Mouse (Mus musculus): ENCODE results near the gene Gnb1. TPM values are rescaled to one million over a fixed set of nuclear protein-coding genes. Genes with fewer than 3 reads are reported as not detected.
A peak's percentile ranks its signal among the peaks of the same experiment; 100 is the strongest.

Gene Gnb1
- polyA plus RNA-seq, 1 experiment: 541 TPM

DNA sequence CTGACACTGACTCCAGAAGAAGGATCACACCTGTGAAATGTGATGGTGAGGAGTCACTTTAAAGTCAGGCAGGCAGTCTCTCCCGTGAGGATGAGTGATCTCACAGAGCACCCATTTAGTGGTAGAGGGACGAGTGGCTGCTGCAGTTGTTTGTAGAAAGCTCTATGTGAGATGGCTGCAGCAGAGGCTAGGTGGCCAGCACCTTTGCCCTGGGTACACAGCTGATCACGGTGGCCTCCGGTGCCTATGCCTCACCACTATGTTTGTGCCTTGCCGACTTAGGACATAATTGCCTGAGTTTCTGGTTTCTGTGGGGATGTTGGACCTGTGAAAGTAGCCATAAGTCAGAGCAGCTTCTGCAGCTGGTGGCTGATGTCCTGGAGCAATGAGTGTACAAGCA lies 86.6 kb downstream of the Gnb1 start:
- Histone ChIP-seq H3K9ac (ENCODE audit: low read depth, poor library complexity, severe bottlenecking) (no peak overlapping the region), H3K36me3 (ENCODE audit: control insufficient read depth, insufficient read depth, low read length, poor library complexity, severe bottlenecking) (peaks cover 9% of the 10 kb centered on the region), H3K4me1 (ENCODE audit: control insufficient read depth, insufficient read depth, low read length) (no peaks in the 10 kb centered on the region), H3K27me3 (ENCODE audit: control insufficient read depth, insufficient read depth, low read length, poor library complexity, severe bottlenecking) (no peaks in the 10 kb centered on the region), H3K4me3 (ENCODE audit: low read depth, low read length) (no peak overlapping the region), H3K9me3 (replicated peaks; ENCODE audit: control insufficient read depth, insufficient read depth, low read length, poor library complexity, severe bottlenecking) (no peaks in the 10 kb centered on the region), H3K27ac (ENCODE audit: insufficient read depth, low read length) (no peak overlapping the region)
- TF ChIP-seq CTCF (IDR thresholded peaks at IDR 0.05; ENCODE audit: low read depth, low read length) (no peak), POLR2A (IDR thresholded peaks at IDR 0.05; ENCODE audit: insufficient read depth, low read length) (no peak), EP300 (IDR thresholded peaks at IDR 0.05; ENCODE audit: insufficient read depth, low read depth, low read length) (no peak)

DNA sequence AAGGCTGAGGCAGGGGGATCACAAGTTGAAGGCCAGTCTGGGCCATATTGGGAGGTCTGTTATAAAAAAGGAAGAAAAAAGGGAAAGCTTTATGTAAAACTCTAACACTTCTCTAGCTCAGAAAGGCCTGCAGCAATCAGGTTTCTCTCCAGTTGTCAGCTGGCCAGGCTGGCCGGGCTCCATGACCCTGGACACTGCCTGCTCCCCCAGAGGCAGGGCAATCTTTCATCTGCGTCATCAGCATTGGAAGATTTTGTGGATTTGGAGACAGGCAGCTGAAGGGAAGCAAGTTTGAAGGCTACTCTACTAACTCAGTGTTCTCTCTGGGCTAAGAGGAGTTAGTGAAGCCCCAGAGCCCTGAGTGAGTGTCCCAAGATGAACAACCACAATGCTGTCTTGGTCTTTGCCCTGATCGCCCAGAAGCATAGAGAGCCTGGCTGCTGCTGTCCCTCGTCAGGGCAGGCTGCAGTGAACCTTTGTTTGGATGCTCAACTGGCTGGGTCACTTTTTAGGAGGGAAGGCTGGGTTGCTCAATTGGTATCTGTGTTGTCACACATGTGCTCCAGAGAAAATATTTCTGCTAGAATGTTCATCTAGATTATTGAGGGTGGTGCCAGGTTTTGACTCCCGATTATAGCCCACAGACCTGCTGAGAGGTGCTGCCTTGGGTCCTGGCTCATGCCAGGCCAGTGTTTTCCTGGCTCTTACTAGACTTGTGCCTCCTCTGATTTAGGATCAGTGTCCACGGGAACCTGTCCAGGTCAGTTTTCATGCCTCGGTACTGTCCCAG lies 87.4 kb downstream of the Gnb1 start:
- TF ChIP-seq CTCF (IDR thresholded peaks at IDR 0.05; ENCODE audit: low read depth, low read length) (no peak), POLR2A (IDR thresholded peaks at IDR 0.05; ENCODE audit: insufficient read depth, low read length) (no peak), EP300 (IDR thresholded peaks at IDR 0.05; ENCODE audit: insufficient read depth, low read depth, low read length) (no peak)
- no peak overlapping the region for H3K4me3 ChIP-seq (ENCODE audit: low read depth, low read length)
- no peak overlapping the region for H3K9ac ChIP-seq (ENCODE audit: low read depth, poor library complexity, severe bottlenecking)
- no peaks in the 10 kb centered on the region for H3K9me3 ChIP-seq (replicated peaks; ENCODE audit: control insufficient read depth, insufficient read depth, low read length, poor library complexity, severe bottlenecking)
- no peak overlapping the region for H3K27ac ChIP-seq (ENCODE audit: insufficient read depth, low read length)
- H3K36me3 ChIP-seq (ENCODE audit: control insufficient read depth, insufficient read depth, low read length, poor library complexity, severe bottlenecking): peaks cover 12% of the 10 kb centered on the region
- H3K27me3 ChIP-seq (ENCODE audit: control insufficient read depth, insufficient read depth, low read length, poor library complexity, severe bottlenecking): no peaks in the 10 kb centered on the region
- H3K4me1 ChIP-seq (ENCODE audit: control insufficient read depth, insufficient read depth, low read length): no peaks in the 10 kb centered on the region

GRCm38 (mm10) chr4:155580420-155580819 lies 89.3 kb downstream of the Gnb1 start:
- peaks cover 24% of the 10 kb centered on the region for H3K36me3 ChIP-seq (ENCODE audit: control insufficient read depth, insufficient read depth, low read length, poor library complexity, severe bottlenecking)
- no peak overlapping the region for H3K4me3 ChIP-seq (ENCODE audit: low read depth, low read length)
- no peak overlapping the region for H3K9ac ChIP-seq (ENCODE audit: low read depth, poor library complexity, severe bottlenecking)
- TF ChIP-seq EP300 (IDR thresholded peaks at IDR 0.05; ENCODE audit: insufficient read depth, low read depth, low read length) (no peak), CTCF (IDR thresholded peaks at IDR 0.05; ENCODE audit: low read depth, low read length) (peak; percentile 61), POLR2A (IDR thresholded peaks at IDR 0.05; ENCODE audit: insufficient read depth, low read length) (no peak)
- no peaks in the 10 kb centered on the region for H3K4me1 ChIP-seq (ENCODE audit: control insufficient read depth, insufficient read depth, low read length)
- no peaks in the 10 kb centered on the region for H3K27me3 ChIP-seq (ENCODE audit: control insufficient read depth, insufficient read depth, low read length, poor library complexity, severe bottlenecking)
- H3K9me3 ChIP-seq (replicated peaks; ENCODE audit: control insufficient read depth, insufficient read depth, low read length, poor library complexity, severe bottlenecking): no peaks in the 10 kb centered on the region
- H3K27ac ChIP-seq (ENCODE audit: insufficient read depth, low read length): no peak overlapping the region

- Histone ChIP-seq H3K4me1 (ENCODE audit: control insufficient read depth, insufficient read depth, low read length) (no peaks in the 10 kb centered on the region), H3K27me3 (ENCODE audit: control insufficient read depth, insufficient read depth, low read length, poor library complexity, severe bottlenecking) (no peaks in the 10 kb centered on the region), H3K4me3 (ENCODE audit: low read depth, low read length) (no peak overlapping the region), H3K9me3 (replicated peaks; ENCODE audit: control insufficient read depth, insufficient read depth, low read length, poor library complexity, severe bottlenecking) (no peaks in the 10 kb centered on the region), H3K9ac (ENCODE audit: low read depth, poor library complexity, severe bottlenecking) (no peak overlapping the region), H3K36me3 (ENCODE audit: control insufficient read depth, insufficient read depth, low read length, poor library complexity, severe bottlenecking) (peaks cover 26% of the 10 kb centered on the region), H3K27ac (ENCODE audit: insufficient read depth, low read length) (no peak overlapping the region)
- TF ChIP-seq CTCF (IDR thresholded peaks at IDR 0.05; ENCODE audit: low read depth, low read length) (no peak), EP300 (IDR thresholded peaks at IDR 0.05; ENCODE audit: insufficient read depth, low read depth, low read length) (no peak), POLR2A (IDR thresholded peaks at IDR 0.05; ENCODE audit: insufficient read depth, low read length) (no peak)
Measured at GRCm38 (mm10) chr4:155582279-155582905, 91.2 kb downstream of the Gnb1 start.

- H3K9ac ChIP-seq (ENCODE audit: low read depth, poor library complexity, severe bottlenecking): no peak overlapping the region
- H3K36me3 ChIP-seq (ENCODE audit: control insufficient read depth, insufficient read depth, low read length, poor library complexity, severe bottlenecking): peaks cover 17% of the 10 kb centered on the region; the same call in 1 of the 2 replicates
- H3K27me3 ChIP-seq (ENCODE audit: control insufficient read depth, insufficient read depth, low read length, poor library complexity, severe bottlenecking): no peaks in the 10 kb centered on the region
- no peaks in the 10 kb centered on the region for H3K4me1 ChIP-seq (ENCODE audit: control insufficient read depth, insufficient read depth, low read length)
- no peak overlapping the region for H3K4me3 ChIP-seq (ENCODE audit: low read depth, low read length)
- no peak for TF ChIP-seq EP300 (IDR thresholded peaks at IDR 0.05; ENCODE audit: insufficient read depth, low read depth, low read length)
- TF ChIP-seq CTCF (IDR thresholded peaks at IDR 0.05; ENCODE audit: low read depth, low read length): no peak
- no peak for TF ChIP-seq POLR2A (IDR thresholded peaks at IDR 0.05; ENCODE audit: insufficient read depth, low read length)
- no peak overlapping the region for H3K27ac ChIP-seq (ENCODE audit: insufficient read depth, low read length)
- H3K9me3 ChIP-seq (replicated peaks; ENCODE audit: control insufficient read depth, insufficient read depth, low read length, poor library complexity, severe bottlenecking): no peaks in the 10 kb centered on the region
Measured at GRCm38 (mm10) chr4:155589356-155589755, 98.2 kb downstream of the Gnb1 start.
